Mouse (Mus musculus) myocyte (in vitro differentiated cells): Measurements from ENCODE around the gene Idh2.

Experiments
- MAX ChIP-seq: IDR thresholded peaks from one replicate; pipeline ENCODE4 v1.6.1; 2011; ENCODE audit warnings: low read depth, mild to moderate bottlenecking, control low read depth
- MYOG ChIP-seq, 3 experiments: IDR thresholded peaks; one replicate each; pipeline ENCODE4 v1.6.1; 2011; ENCODE audit warnings: control low read depth in 2 of 3, low read depth in 2 of 3, mild to moderate bottlenecking in 2 of 3; ENCODE audit not compliant: insufficient read length in 2 of 3, control insufficient read depth in 1 of 3, insufficient read depth in 1 of 3
- POLR2A ChIP-seq: IDR thresholded peaks from one replicate; pipeline ENCODE4 v1.6.1; 2011; ENCODE audit warnings: low read depth, mild to moderate bottlenecking, control low read depth, moderate library complexity; ENCODE audit not compliant: insufficient read length
- REST ChIP-seq: IDR thresholded peaks from one replicate; pipeline ENCODE4 v1.6.1; 2011; ENCODE audit warnings: mild to moderate bottlenecking, control low read depth, moderate library complexity; ENCODE audit not compliant: insufficient read depth, insufficient read length
- SRF ChIP-seq: IDR thresholded peaks from one replicate; pipeline ENCODE4 v1.6.1; 2011; ENCODE audit warnings: low read depth; ENCODE audit not compliant: control insufficient read depth, insufficient read length
- TCF12 ChIP-seq: IDR thresholded peaks from one replicate; pipeline ENCODE4 v1.6.1; 2011; ENCODE audit warnings: mild to moderate bottlenecking, control low read depth; ENCODE audit not compliant: poor library complexity, insufficient read depth, severe bottlenecking
- TCF3 ChIP-seq: IDR thresholded peaks from one replicate; pipeline ENCODE4 v1.6.1; 2011; ENCODE audit warnings: low read depth, control low read depth; ENCODE audit not compliant: insufficient read length
- USF1 ChIP-seq: IDR thresholded peaks from one replicate; pipeline ENCODE4 v1.6.1; 2011; ENCODE audit warnings: low read depth, mild to moderate bottlenecking, control low read depth, moderate library complexity

DNA sequence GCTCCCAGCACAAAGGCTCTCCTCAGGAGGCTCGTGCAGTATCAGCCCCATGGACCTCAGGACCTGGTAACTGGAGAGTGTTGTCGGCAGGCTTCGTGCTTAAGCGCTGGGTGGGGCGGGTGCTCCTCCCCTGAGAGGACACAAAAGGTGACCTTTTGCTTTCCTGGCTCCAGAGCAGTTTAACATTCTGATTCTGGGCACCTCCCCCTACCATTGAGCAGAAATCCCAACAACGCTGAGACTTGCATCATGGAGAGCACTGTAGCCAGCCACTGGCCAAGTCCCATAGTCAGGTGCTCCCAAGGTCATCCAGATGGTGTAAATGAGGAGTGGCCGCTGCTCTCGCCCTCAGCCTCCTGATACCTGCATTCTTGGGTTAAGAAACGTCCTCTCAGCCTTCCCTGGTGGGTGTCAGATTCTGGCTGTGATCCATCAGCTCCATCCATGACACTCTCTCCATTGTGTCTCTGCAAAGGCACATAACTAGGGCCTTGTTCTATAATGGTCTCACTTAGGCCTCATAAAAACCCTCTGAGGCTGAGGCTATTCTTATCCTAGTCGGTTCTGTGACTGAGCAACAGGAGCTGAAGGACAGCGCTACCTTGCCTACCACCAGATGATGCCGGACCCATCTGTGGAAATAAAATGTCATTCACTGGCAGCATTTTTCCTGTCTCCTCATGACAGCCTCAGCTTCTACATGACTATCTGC is 15.3 kb upstream of the Idh2 start:
- no peak for TF ChIP-seq USF1
- no peak for TF ChIP-seq POLR2A
- no peak for TF ChIP-seq MYOG (IDR thresholded peaks at IDR 0.05; ENCODE audit: control insufficient read depth in 1 of 3, insufficient read depth in 1 of 3, insufficient read length in 2 of 3, low read depth in 2 of 3)
- TF ChIP-seq TCF3, result no peak
- no peak for TF ChIP-seq MAX
- TF ChIP-seq SRF, result no peak
- TF ChIP-seq REST, result no peak
- TF ChIP-seq TCF12, result no peak
